Mouse (Mus musculus): ENCODE results near the gene Ncam1.

GRCm38 (mm10) chr9:49470006-49470405 lies 328.7 kb downstream of the Ncam1 start:
- TF ChIP-seq CTCF (IDR thresholded peaks at IDR 0.05; ENCODE audit: borderline replicate concordance, control insufficient read depth, extremely low read depth, insufficient read depth, low read length, poor library complexity) (no peak), POLR2A (IDR thresholded peaks at IDR 0.05; ENCODE audit: control insufficient read depth, extremely low read depth, insufficient read depth, low read length, poor library complexity) (no peak)

Measured in thymus, adult 2 months (tissue).